Comparison of ENCODE assay signal across 20 mouse cellular contexts in genomic region chr1:176730528-176730927, GRCm38 (mm10).
DNase-seq lines count a peak whose midpoint lies in the region; ATAC-seq and TF ChIP-seq lines count a peak whose summit lies in the region.
"Had no signal": no experiment of that assay in that cellular context is flagged by ENCODE, and none has a peak within 500 bp of the region (broad histone marks: within the 10 kb centered on the region; RNA-seq: fewer than 3 reads in every experiment).

No protein-coding gene starts in this region.

- H3K4me3 ChIP-seq in lung, adult 2 months (replicated peaks; ENCODE audit: extremely low read depth, low read depth, low read length): no peak overlapping the region
- H3K4me3 ChIP-seq: embryonic facial prominence, embryonic 10.5 days; forebrain, embryonic 13.5 days; heart, embryonic 15.5 days had no signal

- TF ChIP-seq CTCF in lung, adult 2 months (IDR thresholded peaks at IDR 0.05; ENCODE audit: insufficient read depth, low read length): no peak

- 39% methylated on average over 2 of the region's 2 CpGs for WGBS in lung, adult 2 months

- 0 out of 2 replicates have a peak, but pooled peaks have one; percentile 24 for ATAC-seq in common myeloid progenitor, adult 5-6 weeks (replicated peaks; ENCODE audit: low read depth, poor library complexity, severe bottlenecking)
- ATAC-seq: CD4-positive, CD25-positive, alpha-beta regulatory T cell, adult 4 months; forebrain, embryonic 13.5 days; forebrain, postnatal 0 days; Patski had no signal

- no peaks in the 10 kb centered on the region; the same call in 1 of the 2 replicates for H3K4me1 ChIP-seq in lung, adult 2 months (ENCODE audit: control insufficient read depth, insufficient read depth, low read length)
- H3K4me1 ChIP-seq: embryonic facial prominence, embryonic 10.5 days; forebrain, embryonic 13.5 days; heart, embryonic 15.5 days had no signal

- DNase-seq in lung, postnatal 36 days: peak; percentile 16
- no peak for DNase-seq in lung, adult 2 months
- DNase-seq in B cell, adult 2 months: peak; percentile 67 to 73
- DNase-seq in spleen, postnatal 36 days (ENCODE audit: low spot score in 2 of 2): peak; percentile 69 to 70
- no peak for DNase-seq in retina, postnatal 1 day
- DNase-seq in right cerebral cortex, postnatal 4 days: no peak
- DNase-seq: adrenal gland, adult 2 months; adrenal gland, postnatal 25 days; cerebellum, adult 18-20 months; cerebellum, adult 9-11 months; cerebellum, postnatal 36 days; forebrain, postnatal 0 days; gastrocnemius, postnatal 14 days; heart, postnatal 14 days had no signal

- no peak for TF ChIP-seq POLR2A in lung, adult 2 months (IDR thresholded peaks at IDR 0.05; ENCODE audit: borderline replicate concordance, extremely low read depth, low read depth, low read length)

Comparison
In these comparisons a context has a peak if more than half of its experiments do, and no peak if none do; other contexts are left out.
1. DNase-seq: peak in lung, postnatal 36 days (single experiment), B cell, adult 2 months (2 of 2) and spleen, postnatal 36 days (2 of 2); none in lung, adult 2 months (single experiment), retina, postnatal 1 day (single experiment) and right cerebral cortex, postnatal 4 days (single experiment).